Mouse (Mus musculus) heart, embryonic 14.5 days (tissue): ENCODE measurements around the gene Nectin1. TPM values are rescaled to one million over a fixed set of nuclear protein-coding genes. Genes with fewer than 3 reads are reported as not detected.
A peak's percentile ranks its signal among the peaks of the same experiment; 100 is the strongest.

ENCODE experiments used
- ATAC-seq: fragments of 200-750 bp; cut with Nextera tagmentation; 2 replicates; pipeline ENCODE4 v1.8.0; 2017; ENCODE audit warnings: low read depth, moderate TSS enrichment; ENCODE audit not compliant: insufficient number of reproducible peaks, insufficient read depth, low FRiP score
- H3K27ac ChIP-seq, 2 experiments: fragments of 200-500 bp in 1 of 2; fragments of 300-500 bp in 1 of 2; sonication (generic) in 1 of 2; replicated peaks in 1 of 2; 2 replicates each; pipeline ENCODE4 v1.5.1; 2012 to 2014; ENCODE audit warnings: low read depth in 2 of 2, low read length in 2 of 2, control low read depth in 1 of 2, mild to moderate bottlenecking in 1 of 2, mixed read lengths in 1 of 2; ENCODE audit not compliant: control insufficient read depth in 1 of 2, insufficient read depth in 1 of 2
- H3K27me3 ChIP-seq: fragments of 300-500 bp; sonication (generic); 2 replicates; pipeline ENCODE4 v1.6.1; 2014; ENCODE audit warnings: mild to moderate bottlenecking, low read length, control low read depth; ENCODE audit not compliant: control insufficient read depth, insufficient read depth
- H3K36me3 ChIP-seq: fragments of 300-500 bp; sonication (generic); 2 replicates; pipeline ENCODE4 v1.6.1; 2014; ENCODE audit warnings: mild to moderate bottlenecking, control low read depth, low read length, mixed read lengths; ENCODE audit not compliant: control insufficient read depth, insufficient read depth
- H3K4me1 ChIP-seq, 2 experiments: fragments of 200-500 bp in 1 of 2; fragments of 300-500 bp in 1 of 2; sonication (generic) in 1 of 2; 2 replicates each; pipeline ENCODE4 v1.6.1; 2012 to 2014; ENCODE audit warnings: low read length in 2 of 2, control low read depth in 1 of 2, mixed read lengths in 1 of 2; ENCODE audit not compliant: control insufficient read depth in 2 of 2, insufficient read depth in 2 of 2
- H3K4me2 ChIP-seq: fragments of 300-500 bp; sonication (generic); 2 replicates; pipeline ENCODE4 v1.6.1; 2014; ENCODE audit warnings: mild to moderate bottlenecking, low read length
- H3K4me3 ChIP-seq, 2 experiments: fragments of 200-500 bp in 1 of 2; fragments of 300-500 bp in 1 of 2; sonication (generic) in 1 of 2; 2 replicates each; pipeline ENCODE4 v1.5.1; 2012 to 2014; ENCODE audit warnings: low read length in 2 of 2, mild to moderate bottlenecking in 2 of 2, control low read depth in 1 of 2, low read depth in 1 of 2, moderate library complexity in 1 of 2; ENCODE audit not compliant: control insufficient read depth in 1 of 2, insufficient read depth in 1 of 2
- H3K9ac ChIP-seq: fragments of 300-500 bp; sonication (generic); 2 replicates; pipeline ENCODE4 v1.6.1; 2014; ENCODE audit warnings: mild to moderate bottlenecking, low read length
- H3K9me3 ChIP-seq: fragments of 300-500 bp; sonication (generic); 2 replicates; pipeline ENCODE4 v1.6.1; 2016; ENCODE audit warnings: low read length, control low read depth; ENCODE audit not compliant: control insufficient read depth
- whole genome bisulfite sequencing: fragments of 180-500 bp; shearing (Covaris S2); extraction: QIAGEN DNeasy Blood & Tissue Kit; methylation state at CpG from one replicate; pipeline ENCODE4 v1.1.7; 2014; 5-methylcytosine and 5-hydroxymethylcytosine counted together
- polyA plus RNA-seq: library from polyadenylated mRNA; unstranded; fragments of >200 nt; fragmentation: Nextera tagmentation; extraction: Ambion mirVana; gene quantifications from 2 replicates; pipeline ENCODE4 v1.2.1, GENCODE M21; 2014

Nectin1 gene
- polyA plus RNA-seq, 1 experiment from 2014 or later = 1.9 TPM

- H3K36me3 ChIP-seq = no peaks in the 10 kb centered on the region
- no peak overlapping the region for H3K4me3 ChIP-seq
- H3K27me3 ChIP-seq = no peaks in the 10 kb centered on the region
- ATAC-seq = no peak
- no peak overlapping the region for H3K4me2 ChIP-seq
- WGBS = 45% methylated on average over 3 of the region's 3 CpGs
- H3K9ac ChIP-seq = no peak overlapping the region
- no peaks in the 10 kb centered on the region for H3K9me3 ChIP-seq
- no peak overlapping the region for H3K27ac ChIP-seq
- H3K4me1 ChIP-seq = peaks cover 2 to 7% of the 10 kb centered on the region in 2 experiments; a peak in 1 of 4 replicates
Measured at GRCm38 (mm10) chr9:43793411-43793810, 49.6 kb downstream of the Nectin1 start.

- 49% methylated on average over 3 of the region's 3 CpGs for WGBS
- Histone ChIP-seq H3K36me3 (no peaks in the 10 kb centered on the region), H3K27me3 (no peaks in the 10 kb centered on the region), H3K9me3 (no peaks in the 10 kb centered on the region), H3K27ac (no peak overlapping the region), H3K9ac (no peak overlapping the region), H3K4me1 (peaks cover 2 to 7% of the 10 kb centered on the region in 2 experiments; a peak in 1 of 4 replicates), H3K4me3 (no peak overlapping the region), H3K4me2 (no peak overlapping the region)
- ATAC-seq = no peak
Measured at GRCm38 (mm10) chr9:43796031-43796430, 52.2 kb downstream of the Nectin1 start.

- Histone ChIP-seq H3K36me3 (no peaks in the 10 kb centered on the region), H3K4me1 (peaks cover 2 to 7% of the 10 kb centered on the region in 2 experiments; a peak in 1 of 4 replicates), H3K4me2 (no peak overlapping the region), H3K9me3 (no peaks in the 10 kb centered on the region), H3K27ac (no peak overlapping the region), H3K9ac (no peak overlapping the region), H3K27me3 (no peaks in the 10 kb centered on the region), H3K4me3 (no peak overlapping the region)
- 74% methylated on average over 11 of the region's 11 CpGs for WGBS
- ATAC-seq = no peak
Measured at GRCm38 (mm10) chr9:43796841-43797740, 53.3 kb downstream of the Nectin1 start.

- no peaks in the 10 kb centered on the region for H3K9me3 ChIP-seq
- no peaks in the 10 kb centered on the region for H3K27me3 ChIP-seq
- ATAC-seq = no peak
- H3K4me3 ChIP-seq = no peak overlapping the region
- H3K27ac ChIP-seq = no peak overlapping the region
- H3K9ac ChIP-seq = no peak overlapping the region
- H3K36me3 ChIP-seq = no peaks in the 10 kb centered on the region
- no peak overlapping the region for H3K4me2 ChIP-seq
- H3K4me1 ChIP-seq = peaks cover 2 to 7% of the 10 kb centered on the region in 2 experiments; a peak in 1 of 4 replicates
- WGBS = 71% methylated on average over 7 of the region's 7 CpGs
Measured at GRCm38 (mm10) chr9:43797746-43798145, 54.0 kb downstream of the Nectin1 start.

- Histone ChIP-seq H3K27me3 (no peaks in the 10 kb centered on the region), H3K4me1 (peaks cover 5 to 11% of the 10 kb centered on the region in 2 experiments; a peak in 2 of 4 replicates), H3K9me3 (no peaks in the 10 kb centered on the region), H3K4me2 (no peak overlapping the region), H3K27ac (no peak overlapping the region), H3K4me3 (no peak overlapping the region), H3K9ac (no peak overlapping the region), H3K36me3 (no peaks in the 10 kb centered on the region)
- WGBS = 54% methylated on average over 2 of the region's 2 CpGs
- no peak for ATAC-seq
Measured at GRCm38 (mm10) chr9:43800525-43800924, 56.7 kb downstream of the Nectin1 start.

GRCm38 (mm10) chr9:43801911-43802310 lies 58.1 kb downstream of the Nectin1 start:
- peak; percentile 62; the same call in 1 of the 2 replicates for ATAC-seq
- WGBS = 36% methylated on average over 5 of the region's 5 CpGs

GRCm38 (mm10) chr9:43807565-43807964 lies 63.8 kb downstream of the Nectin1 start:
- no peak overlapping the region for H3K4me2 ChIP-seq
- no peaks in the 10 kb centered on the region for H3K27me3 ChIP-seq
- 26% methylated on average over 6 of the region's 6 CpGs for WGBS
- no peak for ATAC-seq
- peaks cover 2 to 4% of the 10 kb centered on the region in 2 experiments; a peak in 2 of 4 replicates for H3K4me1 ChIP-seq
- no peak overlapping the region for H3K4me3 ChIP-seq
- no peak overlapping the region for H3K27ac ChIP-seq
- no peaks in the 10 kb centered on the region for H3K36me3 ChIP-seq
- no peak overlapping the region for H3K9ac ChIP-seq
- no peaks in the 10 kb centered on the region for H3K9me3 ChIP-seq

More at GRCm38 (mm10) chr9:43801911-43802310, 58.1 kb downstream of the Nectin1 start:
- Histone ChIP-seq H3K9me3 (no peaks in the 10 kb centered on the region), H3K27me3 (no peaks in the 10 kb centered on the region), H3K4me3 (no peak overlapping the region), H3K4me2 (no peak overlapping the region), H3K9ac (no peak overlapping the region), H3K36me3 (no peaks in the 10 kb centered on the region), H3K4me1 (peaks cover 2 to 4% of the 10 kb centered on the region in 2 experiments; a peak in 2 of 4 replicates), H3K27ac (no peak overlapping the region)
